In genomic region chr4:108166874-108167273, GRCm38 (mm10) we compare ENCODE assay signal across 34 mouse cellular contexts. TPM values are rescaled to one million over a fixed set of nuclear protein-coding genes. Genes with fewer than 3 reads are reported as not detected.
"Had no signal": no experiment of that assay in that cellular context is flagged by ENCODE, and none has a peak within 500 bp of the region (broad histone marks: within the 10 kb centered on the region; RNA-seq: fewer than 3 reads in every experiment).

No protein-coding gene starts in this region.

- H3K36me3 ChIP-seq: heart, embryonic 15.5 days; hindbrain, embryonic 13.5 days; hindbrain, embryonic 15.5 days; liver, embryonic 12.5 days had no signal

- H3K4me2 ChIP-seq: heart, embryonic 11.5 days; heart, embryonic 15.5 days; hindbrain, embryonic 13.5 days; hindbrain, embryonic 15.5 days; kidney, embryonic 15.5 days; limb, embryonic 15.5 days had no signal

- H3K4me1 ChIP-seq: heart, embryonic 13.5 days had no signal

- H3K9ac ChIP-seq: heart, embryonic 13.5 days; heart, embryonic 15.5 days; hindbrain, embryonic 13.5 days; hindbrain, embryonic 15.5 days; kidney, embryonic 15.5 days; limb, embryonic 13.5 days; limb, embryonic 15.5 days; liver, embryonic 12.5 days; liver, embryonic 14.5 days had no signal

- ATAC-seq: hindbrain, postnatal 0 days; intestine, embryonic 16.5 days; liver, embryonic 12.5 days had no signal

- DNase-seq: gastrocnemius, adult 2 months; gastrocnemius, postnatal 10 days; gastrocnemius, postnatal 25 days; heart, adult 2 months; heart, postnatal 4 days; kidney, adult 11 months; kidney, postnatal 14 days; layer of hippocampus, adult 9-11 months; layer of hippocampus, postnatal 36 days; left cerebral cortex, postnatal 4 days had no signal

- H3K27ac ChIP-seq: gastrocnemius, adult 2 months; heart, adult 2 months; heart, embryonic 13.5 days; heart, embryonic 15.5 days; hindbrain, embryonic 10.5 days; hindbrain, embryonic 13.5 days; hindbrain, embryonic 15.5 days; hindbrain, postnatal 0 days; kidney, embryonic 15.5 days; kidney, postnatal 0 days; limb, embryonic 13.5 days; limb, embryonic 15.5 days; liver, embryonic 12.5 days; liver, embryonic 14.5 days had no signal

- H3K27me3 ChIP-seq: hindbrain, embryonic 15.5 days; limb, embryonic 13.5 days; limb, embryonic 15.5 days had no signal

- H3K4me3 ChIP-seq: gastrocnemius, adult 2 months; heart, adult 2 months; heart, embryonic 13.5 days; heart, embryonic 15.5 days; hindbrain, embryonic 10.5 days; hindbrain, embryonic 13.5 days; hindbrain, embryonic 15.5 days; limb, embryonic 13.5 days; limb, embryonic 15.5 days; liver, embryonic 12.5 days had no signal

- H3K9me3 ChIP-seq: heart, embryonic 13.5 days; heart, embryonic 15.5 days; hindbrain, embryonic 10.5 days; hindbrain, embryonic 13.5 days; hindbrain, embryonic 15.5 days; kidney, embryonic 15.5 days; limb, embryonic 13.5 days; limb, embryonic 15.5 days; liver, embryonic 12.5 days had no signal

RNA-seq across cellular contexts. Expression of gene Zyg11a, which starts 51.0 kb away (rescaled TPM):
- total RNA-seq: gastrocnemius, postnatal 4 days; granulocyte monocyte progenitor cell, adult 5-6 weeks; heart, postnatal 25 days; heart, postnatal 4 days; layer of hippocampus, adult 18-20 months; layer of hippocampus, adult 8-10 months; layer of hippocampus, postnatal 14 days; layer of hippocampus, postnatal 36 days; left cerebral cortex, adult 18-20 months; left cerebral cortex, adult 8-10 months; left cerebral cortex, postnatal 25 days had no signal
- polyA plus RNA-seq: heart, embryonic 11.5 days; heart, postnatal 0 days; hindbrain, embryonic 13.5 days; hindbrain, postnatal 0 days; limb, embryonic 15.5 days had no signal
